In the genomic region with DNA sequence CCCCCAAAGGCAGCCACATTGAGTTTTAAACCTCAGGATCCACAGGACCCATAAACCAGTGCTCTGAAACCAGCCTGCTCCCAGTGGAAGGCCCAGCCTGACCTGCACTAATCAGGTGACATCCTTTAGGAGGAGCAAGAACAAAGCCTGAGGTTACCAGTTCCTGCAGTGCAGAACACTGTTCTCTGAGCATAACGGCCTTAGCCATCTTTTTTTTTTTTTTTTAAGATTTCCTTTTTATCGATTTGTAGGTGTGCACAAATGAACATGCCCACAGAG, we compare ENCODE assay signal across 8 mouse cellular contexts. TPM values are rescaled to one million over a fixed set of nuclear protein-coding genes. Genes with fewer than 3 reads are reported as not detected.
DNase-seq lines count a peak whose midpoint lies in the region; ATAC-seq lines count a peak whose summit lies in the region.

No protein-coding gene starts in this region.

- no peak; the same call in 1 of the 2 replicates for ATAC-seq in heart, embryonic 16.5 days (replicated peaks; ENCODE audit: extremely low read depth, insufficient read depth, low FRiP score)
- no peak for ATAC-seq in hindbrain, embryonic 15.5 days (ENCODE audit: low FRiP score, low read depth)
- peak; percentile 46; the same call in 1 of the 2 replicates for ATAC-seq in midbrain, embryonic 14.5 days (ENCODE audit: low FRiP score, low TSS enrichment)

- DNase-seq in heart, postnatal 36 days = no peak
- no peak for DNase-seq in midbrain, embryonic 14.5 days
- DNase-seq in urinary bladder, postnatal 36 days (ENCODE audit: low spot score in 2 of 2) = no peak
- no peak for DNase-seq in cerebellum, postnatal 4 days (ENCODE audit: low spot score in 2 of 2)
- no peak for DNase-seq in Muller cell, postnatal 12 days (ENCODE audit: inconsistent ontology term)

- peak overlapping the region; percentile 92 for H3K9ac ChIP-seq in heart, embryonic 16.5 days (ENCODE audit: low read length)
- peak overlapping the region; percentile 77 for H3K9ac ChIP-seq in hindbrain, embryonic 15.5 days
- peak overlapping the region; percentile 83 for H3K9ac ChIP-seq in midbrain, embryonic 14.5 days (replicated peaks; ENCODE audit: low read length)

- peak overlapping the region; percentile 90 for H3K4me2 ChIP-seq in heart, embryonic 16.5 days (ENCODE audit: low read depth, low read length)
- peak overlapping the region; percentile 75 for H3K4me2 ChIP-seq in hindbrain, embryonic 15.5 days
- H3K4me2 ChIP-seq in midbrain, embryonic 14.5 days (ENCODE audit: low read length) = peak overlapping the region; percentile 72

- peaks cover 15% of the 10 kb centered on the region for H3K4me1 ChIP-seq in heart, embryonic 16.5 days (ENCODE audit: control insufficient read depth, insufficient read depth, low read length)
- peaks cover 11% of the 10 kb centered on the region; the same call in 1 of the 2 replicates for H3K4me1 ChIP-seq in brown adipose tissue, adult 24 weeks (ENCODE audit: control insufficient read depth, insufficient read depth, insufficient read length, low read length)
- H3K4me1 ChIP-seq in hindbrain, embryonic 15.5 days (replicated peaks) = peaks cover 37% of the 10 kb centered on the region
- H3K4me1 ChIP-seq in midbrain, embryonic 14.5 days (ENCODE audit: control insufficient read depth, insufficient read depth, low read length) = peaks cover 33% of the 10 kb centered on the region

- H3K27ac ChIP-seq in heart, embryonic 16.5 days (ENCODE audit: low read length) = peak overlapping the region; percentile 89
- H3K27ac ChIP-seq in brown adipose tissue, adult 24 weeks (replicated peaks; ENCODE audit: low read depth, low read length) = no peak overlapping the region
- peak overlapping the region; percentile 92 for H3K27ac ChIP-seq in hindbrain, embryonic 15.5 days (replicated peaks)
- peak overlapping the region; percentile 98 for H3K27ac ChIP-seq in midbrain, embryonic 14.5 days (replicated peaks; ENCODE audit: low read depth, low read length)

- 45% methylated on average over 2 of the region's 2 CpGs for WGBS in heart, embryonic 16.5 days
- WGBS in hindbrain, embryonic 15.5 days = 48% methylated on average over 2 of the region's 2 CpGs
- 63% methylated on average over 2 of the region's 2 CpGs for WGBS in midbrain, embryonic 14.5 days

- intact Hi-C loops in heart, postnatal 36 days (cut with DNase I) = loop anchor here (5.0 kb wide), 1 partner anchor 36 kb away; a partner anchor contains a TSS

- no peaks in the 10 kb centered on the region for H3K9me3 ChIP-seq in heart, embryonic 16.5 days (replicated peaks; ENCODE audit: control insufficient read depth, low read length)
- H3K9me3 ChIP-seq in hindbrain, embryonic 15.5 days = no peaks in the 10 kb centered on the region
- H3K9me3 ChIP-seq in midbrain, embryonic 14.5 days (ENCODE audit: control insufficient read depth, low read length) = no peaks in the 10 kb centered on the region

- no peaks in the 10 kb centered on the region for H3K36me3 ChIP-seq in heart, embryonic 16.5 days (ENCODE audit: control insufficient read depth, insufficient read depth)
- H3K36me3 ChIP-seq in hindbrain, embryonic 15.5 days = no peaks in the 10 kb centered on the region
- peaks cover 4% of the 10 kb centered on the region for H3K36me3 ChIP-seq in midbrain, embryonic 14.5 days (ENCODE audit: control insufficient read depth, insufficient read depth, low read length)

- no peaks in the 10 kb centered on the region for H3K27me3 ChIP-seq in heart, embryonic 16.5 days (ENCODE audit: control insufficient read depth, insufficient read depth, low read length)
- no peaks in the 10 kb centered on the region for H3K27me3 ChIP-seq in hindbrain, embryonic 15.5 days
- H3K27me3 ChIP-seq in midbrain, embryonic 14.5 days (ENCODE audit: control insufficient read depth, insufficient read depth, low read length) = no peaks in the 10 kb centered on the region

- H3K4me3 ChIP-seq in heart, embryonic 16.5 days (ENCODE audit: low read length) = peak overlapping the region; percentile 65
- H3K4me3 ChIP-seq in brown adipose tissue, adult 24 weeks (ENCODE audit: insufficient read depth, low read depth, low read length) = peak overlapping the region; percentile 55
- H3K4me3 ChIP-seq in hindbrain, embryonic 15.5 days = peak overlapping the region; percentile 47
- peak overlapping the region; percentile 41 for H3K4me3 ChIP-seq in midbrain, embryonic 14.5 days (replicated peaks; ENCODE audit: low read depth, low read length)

RNA-seq across cellular contexts. Expression of a gene that starts 0.7 kb away (rescaled TPM):
- polyA plus RNA-seq in heart, embryonic 16.5 days (2015; fragmentation: Nextera tagmentation; extraction: Ambion mirVana) = 311 and 314 TPM in 2 replicates
- 100 to 1,000 TPM; 154 to 159 TPM for total RNA-seq in heart, postnatal 36 days (2021)
- polyA plus RNA-seq in brown adipose tissue, adult 24 weeks (2012; ENCODE audit: insufficient read depth, insufficient read length, missing spikeins) = 86.7 and 109 TPM in 2 replicates
- polyA plus RNA-seq in hindbrain, embryonic 15.5 days (2015; fragmentation: Nextera tagmentation; extraction: Ambion mirVana) = 480 and 502 TPM in 2 replicates
- 498 and 502 TPM in 2 replicates for polyA plus RNA-seq in midbrain, embryonic 14.5 days (2014; fragmentation: Nextera tagmentation; extraction: Ambion mirVana)

RNA-seq across cellular contexts. Expression of a gene that starts 5.1 kb away (rescaled TPM):
- polyA plus RNA-seq in heart, embryonic 16.5 days (2015; fragmentation: Nextera tagmentation; extraction: Ambion mirVana) = 4.3 and 5.9 TPM in 2 replicates
- under 1 TPM; 0.78 to 0.81 TPM for total RNA-seq in heart, postnatal 36 days (2021)
- polyA plus RNA-seq in brown adipose tissue, adult 24 weeks (2012; ENCODE audit: insufficient read depth, insufficient read length, missing spikeins) = 2.8 and 8.2 TPM in 2 replicates
- polyA plus RNA-seq in hindbrain, embryonic 15.5 days (2015; fragmentation: Nextera tagmentation; extraction: Ambion mirVana) = 79.4 and 83.9 TPM in 2 replicates
- polyA plus RNA-seq in midbrain, embryonic 14.5 days (2014; fragmentation: Nextera tagmentation; extraction: Ambion mirVana) = 70.7 and 95.4 TPM in 2 replicates

RNA-seq across cellular contexts. Expression of a gene that starts 19.6 kb away (rescaled TPM):
- 42.2 and 46.9 TPM in 2 replicates for polyA plus RNA-seq in heart, embryonic 16.5 days (2015; fragmentation: Nextera tagmentation; extraction: Ambion mirVana)
- 10 to 100 TPM; 31.8 to 33.3 TPM for total RNA-seq in heart, postnatal 36 days (2021)
- 25.8 and 26.8 TPM in 2 replicates for polyA plus RNA-seq in brown adipose tissue, adult 24 weeks (2012; ENCODE audit: insufficient read depth, insufficient read length, missing spikeins)
- 204 and 209 TPM in 2 replicates for polyA plus RNA-seq in hindbrain, embryonic 15.5 days (2015; fragmentation: Nextera tagmentation; extraction: Ambion mirVana)
- 210 and 220 TPM in 2 replicates for polyA plus RNA-seq in midbrain, embryonic 14.5 days (2014; fragmentation: Nextera tagmentation; extraction: Ambion mirVana)

RNA-seq across cellular contexts. Expression of a gene that starts 37.9 kb away (rescaled TPM):
- 812 and 839 TPM in 2 replicates for polyA plus RNA-seq in heart, embryonic 16.5 days (2015; fragmentation: Nextera tagmentation; extraction: Ambion mirVana)
- 100 to 1,000 TPM; 345 to 363 TPM for total RNA-seq in heart, postnatal 36 days (2021)
- polyA plus RNA-seq in brown adipose tissue, adult 24 weeks (2012; ENCODE audit: insufficient read depth, insufficient read length, missing spikeins) = 378 and 510 TPM in 2 replicates
- polyA plus RNA-seq in hindbrain, embryonic 15.5 days (2015; fragmentation: Nextera tagmentation; extraction: Ambion mirVana) = 1,257 and 1,293 TPM in 2 replicates
- polyA plus RNA-seq in midbrain, embryonic 14.5 days (2014; fragmentation: Nextera tagmentation; extraction: Ambion mirVana) = 1,255 and 1,621 TPM in 2 replicates

RNA-seq across cellular contexts. Expression of a gene that starts 44.8 kb away (rescaled TPM):
- polyA plus RNA-seq in heart, embryonic 16.5 days (2015; fragmentation: Nextera tagmentation; extraction: Ambion mirVana) = not detected in 2 replicates
- total RNA-seq in heart, postnatal 36 days (2021) = not detected
- not detected in 2 replicates for polyA plus RNA-seq in brown adipose tissue, adult 24 weeks (2012; ENCODE audit: insufficient read depth, insufficient read length, missing spikeins)
- polyA plus RNA-seq in hindbrain, embryonic 15.5 days (2015; fragmentation: Nextera tagmentation; extraction: Ambion mirVana) = 0.17 and 0.35 TPM in 2 replicates
- polyA plus RNA-seq in midbrain, embryonic 14.5 days (2014; fragmentation: Nextera tagmentation; extraction: Ambion mirVana) = 0.41 TPM in 1 of 2 replicates, not detected in the other
